Mouse (Mus musculus) yolk sac, embryonic 10.5 days (tissue): ENCODE measurements around the gene Znhit3.

Experiments
- DNase-seq: peaks from one replicate; pipeline ENCODE4 v3.0.0-alpha.2; 2017; ENCODE audit warnings: low spot score

Gene Znhit3

DNA sequence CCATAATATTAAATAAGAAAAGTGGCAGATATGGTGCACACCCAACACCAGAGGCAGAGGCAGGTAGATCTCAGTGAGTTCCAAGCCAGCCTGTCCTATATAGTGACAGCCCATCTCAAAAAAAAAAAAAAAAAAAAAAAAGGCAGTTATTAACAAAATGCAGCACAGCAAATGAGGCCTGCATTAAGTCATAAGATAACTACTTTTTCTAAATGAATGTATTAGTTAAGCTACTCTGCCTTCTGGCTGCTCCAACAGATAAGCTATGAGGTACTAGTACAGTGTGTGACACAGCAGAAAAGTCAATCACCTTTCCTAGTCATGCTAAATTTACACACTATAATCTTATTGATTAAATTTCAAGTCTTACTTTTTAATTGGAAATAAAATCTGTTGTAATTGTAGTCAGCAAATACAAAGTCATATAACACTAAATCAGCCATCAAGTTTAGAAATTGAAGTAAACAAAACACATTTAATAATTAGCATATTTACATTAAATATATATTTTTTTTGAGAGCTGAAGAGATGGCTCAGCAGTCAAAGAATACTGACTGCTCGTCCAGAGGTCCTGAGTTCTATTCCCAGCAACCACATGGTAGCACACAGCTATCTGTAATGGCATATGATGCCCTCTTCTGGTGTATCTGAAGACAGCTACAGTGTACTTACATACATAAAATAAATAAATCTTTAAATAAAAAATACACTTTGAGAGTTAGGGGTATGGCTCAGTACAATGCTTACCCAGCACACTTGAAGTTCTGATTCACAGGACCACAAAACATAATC, 42.9 kb downstream of the Znhit3 start:
- no peak for DNase-seq

- DNase-seq, result no peak
These were observed 44.6 kb downstream of the Znhit3 start for GRCm38 (mm10) chr11:84871548-84872069.

DNA sequence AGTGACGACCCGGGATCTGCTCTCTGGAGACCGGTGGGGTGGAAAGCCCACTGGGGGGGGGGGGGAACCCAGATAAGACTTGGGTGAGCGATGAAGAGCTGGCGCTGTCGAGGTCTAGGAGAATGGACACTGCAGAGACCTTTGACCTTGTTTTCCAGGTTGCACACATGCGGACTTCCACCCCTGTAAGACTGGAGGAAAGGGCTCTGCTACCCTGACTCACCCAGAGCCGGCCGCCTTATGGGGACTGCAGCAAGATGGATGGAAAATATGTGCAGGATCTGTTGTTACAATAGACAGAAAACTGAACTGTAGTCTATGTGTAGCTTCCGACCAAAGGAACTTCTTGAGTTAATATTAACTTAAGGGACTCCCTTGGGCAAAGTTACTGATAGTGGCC, 45.1 kb downstream of the Znhit3 start:
- peak; percentile 89 for DNase-seq

- DNase-seq, result peak; percentile 95
These were observed 45.7 kb downstream of the Znhit3 start, which contains the start of gene Ggnbp2 for GRCm38 (mm10) chr11:84870337-84871043. Gene Ggnbp2, minus strand, starts transcription at chr11:84870817.

- peak; percentile 97 for DNase-seq
These were observed 46.5 kb downstream of the Znhit3 start for GRCm38 (mm10) chr11:84869537-84870232.

DNA sequence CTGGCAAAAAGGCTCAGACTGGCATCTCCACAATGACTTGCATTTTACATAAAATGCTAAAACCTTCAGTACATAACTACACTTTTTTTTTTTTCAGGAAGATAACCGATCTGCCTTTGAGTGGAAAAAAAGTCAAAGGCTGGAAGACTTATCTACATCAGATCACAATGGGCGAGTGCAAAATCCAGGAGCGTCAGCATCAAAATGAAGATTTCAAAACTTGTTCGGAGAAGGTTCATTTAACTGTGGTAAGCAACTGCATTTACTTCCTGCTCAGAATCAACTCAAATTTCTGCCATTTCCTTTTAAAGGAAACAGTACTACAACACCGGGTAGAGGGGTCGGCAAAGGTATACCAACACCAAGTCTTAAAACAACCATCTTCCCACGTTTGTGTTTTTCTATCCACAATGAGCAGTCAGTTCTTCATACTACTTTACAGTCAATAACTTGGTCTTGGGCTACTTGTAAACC, 47.3 kb downstream of the Znhit3 start:
- no peak for DNase-seq

DNA sequence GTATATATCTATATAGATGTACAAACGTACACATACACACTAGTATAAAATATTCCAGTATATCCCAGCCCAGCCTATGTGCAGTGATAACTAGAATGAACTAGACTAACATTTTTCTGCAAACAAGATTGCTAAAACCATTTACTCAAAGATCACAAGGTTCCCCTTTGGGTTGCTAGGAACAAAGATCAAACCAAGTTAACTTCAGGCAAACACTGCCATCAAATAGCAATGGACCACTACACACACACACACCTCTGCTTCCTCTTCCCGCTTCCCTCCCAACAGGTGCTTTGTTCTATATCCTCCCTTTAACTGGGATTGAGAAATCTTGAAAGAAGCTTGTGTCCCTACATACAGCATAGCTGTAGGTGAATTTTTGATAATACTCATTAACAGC, 48.6 kb downstream of the Znhit3 start:
- peak; percentile 60 for DNase-seq

DNA sequence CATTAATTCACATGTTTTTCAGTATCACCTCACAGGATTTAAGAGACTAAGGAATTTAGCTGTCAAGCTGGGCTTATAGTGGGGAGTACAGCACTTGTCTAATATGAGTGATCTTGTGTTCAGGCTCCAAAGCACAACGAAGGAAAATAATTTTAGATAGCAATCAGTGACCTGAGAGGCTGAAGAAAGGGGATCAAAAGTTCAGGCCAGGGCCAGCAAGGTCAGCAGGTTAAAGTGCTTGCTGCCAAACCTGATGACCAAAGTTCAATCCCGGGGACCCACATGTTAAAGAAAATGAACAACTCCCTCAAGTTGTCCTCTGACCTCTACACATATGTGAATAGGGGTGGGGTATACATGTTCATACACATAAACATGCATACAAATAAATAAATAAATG, 50.9 kb downstream of the Znhit3 start:
- peak; percentile 75 for DNase-seq
